Mouse (Mus musculus) olfactory bulb, adult 2 months (tissue): ENCODE data around the gene Gm44790.

Experiments used
- CTCF ChIP-seq: fragments of 200-500 bp; IDR thresholded peaks from 2 replicates; pipeline ENCODE4 v1.5.1; 2012; ENCODE audit warnings: low read depth, mild to moderate bottlenecking, low read length, moderate library complexity; ENCODE audit not compliant: insufficient read depth
- POLR2A ChIP-seq: fragments of 200-500 bp; IDR thresholded peaks from 2 replicates; pipeline ENCODE4 v1.6.1; 2012; ENCODE audit warnings: mild to moderate bottlenecking, low read depth, low read length, moderate library complexity; ENCODE audit not compliant: insufficient read depth

- TF ChIP-seq CTCF = no peak
- TF ChIP-seq POLR2A = no peak
Measured at GRCm38 (mm10) chr6:86445551-86445950, 19.1 kb downstream of the Gm44790 start.
